Mouse (Mus musculus): ENCODE results near the gene Slc10a7.

Slc10a7 gene

GRCm38 (mm10) chr8:78622362-78622761, 113.2 kb downstream of the Slc10a7 start:
- DNase-seq (ENCODE audit: low read depth, low spot score): peak; percentile 27

- peak; percentile 28 for DNase-seq (ENCODE audit: low read depth, low spot score)
Observed at GRCm38 (mm10) chr8:78623972-78624371, 114.8 kb downstream of the Slc10a7 start.

GRCm38 (mm10) chr8:78624738-78625442, 115.7 kb downstream of the Slc10a7 start:
- no peak for DNase-seq (ENCODE audit: low read depth, low spot score)

DNA sequence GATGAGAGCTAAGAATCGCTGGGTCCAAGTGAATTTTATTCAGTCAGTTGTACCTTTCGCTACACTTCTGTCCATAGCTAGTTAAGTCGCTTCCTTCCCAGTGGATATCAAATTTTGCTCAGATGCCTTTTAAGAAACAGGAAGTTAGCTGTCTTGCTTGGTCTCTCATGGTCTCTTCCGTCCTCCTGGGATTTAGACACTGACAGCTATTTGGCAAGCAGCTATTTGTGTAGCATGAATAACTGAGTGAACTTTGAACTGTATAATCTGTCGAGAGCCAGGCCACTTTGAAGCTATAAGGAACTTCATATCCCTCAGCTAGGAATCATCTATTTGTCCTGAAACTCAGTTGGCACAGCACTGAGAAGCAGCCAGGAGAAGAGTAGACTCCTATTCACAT, 117.5 kb downstream of the Slc10a7 start:
- DNase-seq (ENCODE audit: low read depth, low spot score): no peak

- DNase-seq (ENCODE audit: low read depth, low spot score): no peak
Observed at GRCm38 (mm10) chr8:78627793-78628192, 118.6 kb downstream of the Slc10a7 start.

DNA sequence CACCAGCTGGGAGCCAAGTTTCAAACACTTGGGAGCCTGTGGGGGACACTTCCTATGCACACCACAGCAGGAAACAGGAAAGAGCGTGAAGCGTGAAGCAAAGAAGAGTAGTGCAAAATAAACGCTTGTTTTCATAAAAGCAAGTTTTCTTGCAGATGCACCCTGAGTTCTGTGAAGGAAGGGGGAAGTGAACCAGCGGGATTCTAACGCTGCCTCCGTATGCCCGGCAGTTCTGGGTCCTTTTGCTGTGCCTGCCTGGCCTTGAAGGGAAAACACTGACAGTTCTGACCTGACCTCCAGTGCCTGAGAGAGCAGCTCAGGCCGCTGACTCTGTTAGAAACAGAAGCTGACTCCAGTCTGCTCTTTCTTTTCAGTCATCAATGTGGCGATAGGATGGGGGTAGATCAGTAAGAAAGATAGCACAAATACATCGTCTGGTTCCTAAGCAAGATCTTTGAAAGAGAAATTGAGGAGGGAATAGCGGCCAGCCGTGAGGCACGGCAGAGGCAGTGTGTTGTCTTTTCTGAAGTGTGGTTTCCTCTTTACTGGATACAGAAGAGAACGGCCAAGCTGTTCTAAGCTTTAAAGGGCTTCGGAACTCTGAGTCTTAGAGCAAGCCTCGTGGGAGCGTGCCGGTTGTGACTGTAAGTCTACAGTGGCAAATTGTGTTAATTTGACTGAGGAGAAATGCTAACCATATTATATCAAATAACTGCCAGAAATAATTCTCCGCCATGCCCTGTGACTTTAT, 121.4 kb downstream of the Slc10a7 start:
- DNase-seq (ENCODE audit: low read depth, low spot score): peak; percentile 6

DNA sequence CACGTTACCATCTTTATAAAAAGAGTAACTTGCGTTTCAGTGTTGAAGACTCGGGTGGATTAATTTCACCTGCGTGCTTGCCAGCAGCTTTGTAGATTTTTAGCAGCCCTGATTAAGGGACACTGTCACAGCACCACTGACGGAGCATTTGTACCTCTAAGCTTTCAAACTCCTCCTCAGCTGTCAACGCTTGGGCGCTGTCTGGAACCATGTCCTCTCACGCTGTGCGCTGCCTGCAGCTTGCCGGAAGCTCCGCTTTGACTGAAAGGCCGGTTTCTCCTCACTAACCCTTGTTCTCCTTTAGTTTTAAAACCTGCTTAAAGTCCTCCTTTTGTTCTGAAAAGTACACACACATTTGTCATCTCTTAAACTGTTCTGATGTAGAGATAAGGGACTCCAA, 123.9 kb downstream of the Slc10a7 start:
- DNase-seq (ENCODE audit: low read depth, low spot score): no peak

GRCm38 (mm10) chr8:78634018-78634417, 124.9 kb downstream of the Slc10a7 start:
- DNase-seq (ENCODE audit: low read depth, low spot score): no peak

- no peak for DNase-seq (ENCODE audit: low read depth, low spot score)
Observed at GRCm38 (mm10) chr8:78634523-78635240, 125.5 kb downstream of the Slc10a7 start.

GRCm38 (mm10) chr8:78635241-78635771, 126.2 kb downstream of the Slc10a7 start:
- no peak for DNase-seq (ENCODE audit: low read depth, low spot score)

DNA sequence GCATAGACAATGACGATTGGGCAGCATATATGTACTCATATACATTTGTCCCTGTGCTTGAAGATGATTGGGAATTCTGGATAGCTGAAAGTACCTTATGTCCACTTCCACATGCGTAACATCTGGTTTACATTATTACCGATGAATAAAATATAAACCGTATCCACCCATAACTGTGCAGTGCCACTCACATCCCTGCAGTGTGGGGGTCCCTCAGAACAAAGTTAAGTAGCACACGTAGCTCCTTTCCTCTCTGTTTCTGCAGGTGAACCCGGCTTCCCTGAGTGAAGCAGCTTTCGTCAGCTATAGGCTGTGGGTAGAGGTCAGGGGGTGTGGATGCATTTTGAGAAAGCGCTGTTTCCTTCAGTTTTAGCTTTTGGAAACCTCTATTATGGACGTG, 132.8 kb downstream of the Slc10a7 start:
- DNase-seq (ENCODE audit: low read depth, low spot score): no peak

- DNase-seq (ENCODE audit: low read depth, low spot score): no peak
Observed at GRCm38 (mm10) chr8:78642376-78642775, 133.2 kb downstream of the Slc10a7 start.

DNA sequence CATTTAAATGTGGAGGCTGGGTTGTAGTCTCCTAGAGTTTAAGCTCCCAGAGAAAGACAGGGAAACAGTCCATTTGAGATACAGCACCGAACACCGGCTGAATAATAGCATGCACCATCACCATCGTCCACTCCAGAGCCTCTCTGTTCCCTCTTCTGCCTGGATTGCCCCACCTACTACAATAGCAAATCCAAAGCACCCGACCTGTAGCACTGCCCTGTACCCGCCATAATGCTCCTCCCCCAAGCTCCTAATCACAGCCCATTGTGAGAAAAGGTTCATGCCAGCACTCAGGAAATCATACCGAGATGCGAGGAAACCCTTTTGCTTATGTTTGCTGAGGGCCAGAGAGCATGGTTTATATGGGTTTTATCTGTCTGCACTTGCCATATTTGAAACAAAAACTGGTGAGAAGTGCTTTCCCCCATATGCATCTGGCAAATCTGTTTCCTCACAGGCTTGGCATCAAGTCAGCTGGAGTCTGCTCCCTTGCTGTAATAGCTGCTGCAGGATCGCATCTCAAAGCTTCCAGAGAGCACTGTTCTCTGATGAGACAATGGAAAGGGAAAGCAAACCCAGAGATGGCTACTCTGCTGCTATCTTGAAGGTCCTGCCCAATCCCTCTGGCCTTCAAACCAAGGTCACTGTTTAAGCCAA, 138.0 kb downstream of the Slc10a7 start:
- DNase-seq (ENCODE audit: low read depth, low spot score): no peak

- DNase-seq (ENCODE audit: low read depth, low spot score): no peak
Observed at GRCm38 (mm10) chr8:78647846-78648245, 138.7 kb downstream of the Slc10a7 start.

DNA sequence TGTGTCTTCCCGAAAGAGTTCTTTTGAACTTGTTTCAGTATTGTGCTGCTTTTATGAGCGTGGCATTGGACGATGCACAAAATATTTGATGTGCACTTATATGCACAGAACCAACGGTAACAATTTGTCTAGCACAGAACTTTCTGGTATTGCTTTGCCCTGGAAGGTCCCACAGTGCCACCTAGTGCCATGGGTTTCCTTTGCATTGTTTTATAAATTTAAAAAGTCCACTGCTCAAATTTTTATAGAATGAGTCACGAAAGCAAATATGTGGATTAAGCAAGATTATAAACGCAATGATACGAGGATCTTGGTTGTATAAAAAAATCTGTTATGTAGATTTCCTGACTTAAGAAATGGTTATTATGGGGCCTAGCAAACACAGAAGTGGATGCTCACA, 139.8 kb downstream of the Slc10a7 start:
- peak; percentile 67 for DNase-seq (ENCODE audit: low read depth, low spot score)

- no peak for DNase-seq (ENCODE audit: low read depth, low spot score)
Observed at GRCm38 (mm10) chr8:78651670-78652069, 142.5 kb downstream of the Slc10a7 start.

DNA sequence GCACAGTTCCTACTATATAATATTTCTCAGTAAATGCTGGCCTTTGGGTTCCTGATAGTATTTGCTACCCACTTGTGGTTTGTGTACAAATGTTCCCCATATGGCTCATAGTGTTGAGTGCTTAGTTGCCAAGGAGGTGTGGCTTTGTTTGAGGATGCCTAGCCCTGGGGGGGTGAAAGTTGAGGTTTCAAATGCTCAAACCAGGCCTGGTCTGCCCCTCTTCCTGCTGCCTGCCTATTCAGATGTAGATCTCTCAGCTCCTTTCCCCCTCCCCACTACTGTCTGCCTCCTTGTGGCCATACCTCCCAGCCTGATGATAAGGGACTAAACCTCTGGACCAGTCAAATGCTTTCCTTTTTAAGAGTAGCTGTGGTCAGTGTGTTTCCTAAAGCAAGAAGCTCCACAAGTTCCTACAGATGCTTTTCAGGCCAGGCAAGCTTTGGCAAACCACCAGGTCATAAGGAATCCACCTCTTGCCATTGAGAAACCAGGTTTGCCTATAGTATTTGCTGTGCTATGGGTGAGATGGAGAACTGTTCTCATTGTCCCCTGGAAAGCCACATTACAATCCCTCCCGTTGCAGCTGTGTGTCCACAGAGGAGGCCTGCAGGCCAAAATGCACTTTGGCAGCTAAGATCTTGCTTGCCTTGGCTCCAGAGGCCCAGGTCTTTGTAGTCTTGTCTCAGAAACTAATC, 146.4 kb downstream of the Slc10a7 start:
- DNase-seq (ENCODE audit: low read depth, low spot score): no peak

DNA sequence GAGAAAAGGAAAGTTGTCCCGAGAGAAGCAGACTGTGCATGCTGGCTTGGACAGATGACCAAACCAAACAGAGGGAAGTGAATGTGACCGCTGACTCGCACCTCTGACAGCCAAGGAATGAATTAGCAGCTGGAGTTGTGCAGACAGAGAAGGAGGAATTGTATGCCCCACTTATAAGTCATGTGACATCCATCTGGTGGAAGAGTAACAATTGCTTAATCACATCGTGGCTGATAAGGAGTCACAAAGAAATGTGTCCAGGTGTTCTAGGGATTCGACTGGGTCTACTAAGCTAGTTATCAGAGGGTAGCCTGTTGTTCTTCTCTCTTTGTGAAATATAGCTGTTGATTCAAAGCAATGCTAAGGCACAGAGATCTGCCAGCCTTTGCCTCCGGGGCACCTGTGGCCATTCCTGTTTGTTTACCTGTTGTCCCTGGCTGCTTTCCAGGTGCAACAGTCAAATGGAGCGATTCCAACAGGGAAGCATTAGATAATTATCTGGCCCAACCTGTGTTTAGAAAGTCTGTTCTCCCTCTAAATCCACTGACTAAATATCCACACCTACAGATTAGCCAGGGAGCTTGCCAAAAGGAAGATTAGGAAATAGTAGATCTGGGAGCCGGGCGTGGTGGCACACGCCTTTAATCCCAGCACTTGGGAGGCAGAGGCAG, 147.7 kb downstream of the Slc10a7 start:
- no peak for DNase-seq (ENCODE audit: low read depth, low spot score)

DNA sequence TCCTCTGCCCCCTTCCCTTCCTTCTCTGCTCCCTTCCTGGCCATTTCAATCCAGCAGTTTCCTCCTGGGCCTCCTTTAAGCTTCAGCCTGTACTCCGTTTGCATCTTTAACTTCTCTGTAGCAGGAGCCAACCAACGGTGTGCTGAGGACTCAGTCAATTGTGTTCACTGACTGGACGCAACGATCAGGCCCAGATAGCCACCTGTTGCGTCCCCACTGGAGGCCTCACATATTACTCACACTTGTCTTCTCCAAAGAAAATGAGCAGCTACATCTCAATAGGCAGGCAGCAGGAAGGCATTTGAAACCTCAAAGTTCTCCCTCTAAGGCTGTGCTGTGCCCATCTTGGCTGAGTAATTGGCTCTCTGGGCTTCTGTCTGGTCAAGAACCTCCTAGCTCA, 149.0 kb downstream of the Slc10a7 start:
- no peak for DNase-seq (ENCODE audit: low read depth, low spot score)

DNA sequence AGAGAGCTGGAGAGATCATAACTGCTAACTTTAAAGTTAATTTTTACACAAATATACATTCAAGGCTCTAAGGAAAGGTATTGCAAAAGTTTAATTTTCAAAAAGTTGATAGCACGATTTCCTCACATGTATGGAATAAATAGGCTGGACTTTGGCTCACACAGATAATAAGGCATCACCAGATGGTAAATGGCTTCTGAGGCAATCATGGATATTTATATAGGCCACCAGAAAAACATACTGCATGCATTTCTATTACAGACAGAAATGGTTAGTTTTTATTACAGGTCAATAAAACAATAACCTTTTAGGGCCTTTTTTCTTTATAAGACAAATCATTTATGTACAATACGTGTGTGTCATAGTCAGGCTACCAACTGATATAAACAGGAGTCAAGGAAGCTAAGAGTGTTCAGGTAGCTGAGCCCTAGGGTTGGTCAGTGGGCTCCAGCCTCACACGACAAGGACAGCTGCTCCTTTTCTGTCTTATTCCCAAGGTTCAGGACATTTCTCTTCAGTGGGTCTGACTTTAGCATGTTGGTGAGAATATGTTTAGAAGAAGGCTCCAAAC, 150.6 kb downstream of the Slc10a7 start:
- no peak for DNase-seq (ENCODE audit: low read depth, low spot score)
